Mouse (Mus musculus): ENCODE results near the gene Tma7. TPM values are rescaled to one million over a fixed set of nuclear protein-coding genes. Genes with fewer than 3 reads are reported as not detected.
A peak's percentile ranks its signal among the peaks of the same experiment; 100 is the strongest.

Gene Tma7
- polyA plus RNA-seq, 1 experiment from 2014 or later = 805 TPM

GRCm38 (mm10) chr9:109057543-109057942, 24.8 kb downstream of the Tma7 start:
- peaks cover 74% of the 10 kb centered on the region for H3K36me3 ChIP-seq
- no peaks in the 10 kb centered on the region for H3K27me3 ChIP-seq (ENCODE audit: low read depth, poor library complexity, severe bottlenecking)
- 95% methylated on average over 5 of the region's 5 CpGs for WGBS
- no peak for DNase-seq (ENCODE audit: low spot score)
- H3K27ac ChIP-seq = no peak overlapping the region
- peaks cover 34% of the 10 kb centered on the region for H3K4me1 ChIP-seq
- H3K4me3 ChIP-seq = no peak overlapping the region
- H3K9me3 ChIP-seq (replicated peaks) = no peaks in the 10 kb centered on the region

DNA sequence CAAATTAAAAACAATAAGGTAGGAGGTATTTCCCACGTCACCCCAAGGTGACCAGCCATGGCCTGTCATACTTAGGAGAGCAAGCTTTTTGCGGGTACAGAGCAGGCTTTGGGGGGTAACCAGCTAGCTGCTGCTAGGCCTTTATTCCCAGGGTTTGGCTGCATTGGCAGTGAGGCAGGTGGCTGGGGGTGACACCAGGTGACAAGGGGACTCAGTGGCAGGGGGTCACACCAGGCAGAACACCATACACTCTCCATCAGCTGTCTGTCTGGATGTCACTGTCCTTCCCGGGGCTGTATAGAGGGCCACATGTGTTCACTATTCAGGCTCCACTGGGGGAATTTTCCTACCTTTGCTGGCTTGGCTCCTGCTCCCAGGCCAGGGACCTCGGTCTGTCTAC, 25.5 kb downstream of the Tma7 start:
- Histone ChIP-seq H3K4me3 (no peak overlapping the region), H3K4me1 (peaks cover 34% of the 10 kb centered on the region), H3K9me3 (replicated peaks) (no peaks in the 10 kb centered on the region), H3K27ac (no peak overlapping the region), H3K36me3 (peaks cover 72% of the 10 kb centered on the region), H3K27me3 (ENCODE audit: low read depth, poor library complexity, severe bottlenecking) (no peaks in the 10 kb centered on the region)
- 92% methylated on average over 4 of the region's 4 CpGs for WGBS
- DNase-seq (ENCODE audit: low spot score) = no peak

- H3K36me3 ChIP-seq = peaks cover 75% of the 10 kb centered on the region
- WGBS = 93% methylated on average over 17 of the region's 17 CpGs
- no peaks in the 10 kb centered on the region for H3K9me3 ChIP-seq (replicated peaks)
- no peak overlapping the region for H3K4me3 ChIP-seq
- no peak overlapping the region for H3K27ac ChIP-seq
- no peak for DNase-seq (ENCODE audit: low spot score)
- peaks cover 34% of the 10 kb centered on the region for H3K4me1 ChIP-seq
- no peaks in the 10 kb centered on the region for H3K27me3 ChIP-seq (ENCODE audit: low read depth, poor library complexity, severe bottlenecking)
These were observed 26.2 kb downstream of the Tma7 start for GRCm38 (mm10) chr9:109056081-109056690.

- Histone ChIP-seq H3K4me1 (peaks cover 34% of the 10 kb centered on the region), H3K27me3 (ENCODE audit: low read depth, poor library complexity, severe bottlenecking) (no peaks in the 10 kb centered on the region), H3K4me3 (0 out of 2 replicates have a peak overlapping the region, but pooled peaks have one; percentile 21), H3K36me3 (peaks cover 67% of the 10 kb centered on the region), H3K27ac (peak overlapping the region; percentile 72), H3K9me3 (replicated peaks) (no peaks in the 10 kb centered on the region)
- no peak for DNase-seq (ENCODE audit: low spot score)
- WGBS = 89% methylated on average over 12 of the region's 12 CpGs
These were observed 26.9 kb downstream of the Tma7 start for GRCm38 (mm10) chr9:109055271-109056030.

DNA sequence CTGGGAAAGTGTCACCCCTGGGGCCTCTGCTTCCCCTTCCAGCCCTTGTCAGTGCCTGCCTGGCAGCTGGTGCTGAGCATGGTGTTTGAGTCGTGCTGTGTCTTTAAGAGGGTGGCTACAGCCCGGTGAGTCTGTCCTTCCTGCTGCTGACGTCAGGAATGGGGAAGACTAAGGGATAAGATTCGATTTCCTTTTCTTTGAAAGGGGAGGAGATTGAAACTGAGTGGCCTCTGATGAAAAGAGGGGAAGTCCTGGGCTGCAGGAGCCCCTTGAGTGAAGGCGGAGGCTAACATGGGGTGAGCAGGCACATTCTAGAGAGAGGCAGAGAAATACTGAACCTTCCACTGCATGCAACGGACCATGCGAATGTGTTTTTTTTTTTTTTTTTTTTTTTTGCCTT, 27.7 kb downstream of the Tma7 start:
- Histone ChIP-seq H3K27me3 (ENCODE audit: low read depth, poor library complexity, severe bottlenecking) (no peaks in the 10 kb centered on the region), H3K27ac (peak overlapping the region; percentile 72), H3K4me1 (peaks cover 29% of the 10 kb centered on the region), H3K36me3 (peaks cover 66% of the 10 kb centered on the region), H3K9me3 (replicated peaks) (no peaks in the 10 kb centered on the region), H3K4me3 (0 out of 2 replicates have a peak overlapping the region, but pooled peaks have one; percentile 21)
- no peak for DNase-seq (ENCODE audit: low spot score)
- 5% methylated on average over 7 of the region's 7 CpGs for WGBS

GRCm38 (mm10) chr9:109053851-109054250, 28.5 kb downstream of the Tma7 start:
- WGBS = 84% methylated on average over 6 of the region's 6 CpGs
- Histone ChIP-seq H3K4me1 (peaks cover 20% of the 10 kb centered on the region), H3K9me3 (replicated peaks) (no peaks in the 10 kb centered on the region), H3K4me3 (no peak overlapping the region), H3K27me3 (ENCODE audit: low read depth, poor library complexity, severe bottlenecking) (no peaks in the 10 kb centered on the region), H3K36me3 (peaks cover 64% of the 10 kb centered on the region), H3K27ac (no peak overlapping the region)
- no peak for DNase-seq (ENCODE audit: low spot score)

DNA sequence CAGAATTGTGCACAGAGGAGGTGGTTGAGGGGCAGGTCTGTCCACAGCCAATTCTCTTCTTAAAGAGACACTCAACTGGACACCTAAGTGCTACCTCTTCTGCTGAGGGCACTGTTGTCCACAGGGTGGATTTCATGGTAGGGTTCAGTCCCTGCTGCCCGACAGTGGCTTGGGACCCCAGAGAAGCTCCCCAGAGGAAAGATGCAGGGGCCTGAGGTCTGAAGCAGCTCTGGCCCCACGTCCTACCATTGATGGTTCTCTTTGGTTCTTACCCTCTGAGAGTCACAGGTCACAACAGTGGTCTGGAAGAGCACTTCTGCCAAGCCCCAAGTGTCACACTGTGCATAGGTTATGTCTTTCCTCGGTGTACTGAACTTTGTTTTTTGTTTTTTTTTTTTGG, 29.0 kb downstream of the Tma7 start:
- no peak overlapping the region for H3K4me3 ChIP-seq
- peaks cover 63% of the 10 kb centered on the region for H3K36me3 ChIP-seq
- no peak for DNase-seq (ENCODE audit: low spot score)
- peaks cover 16% of the 10 kb centered on the region for H3K4me1 ChIP-seq
- H3K27me3 ChIP-seq (ENCODE audit: low read depth, poor library complexity, severe bottlenecking) = no peaks in the 10 kb centered on the region
- H3K9me3 ChIP-seq (replicated peaks) = no peaks in the 10 kb centered on the region
- 88% methylated on average over 3 of the region's 3 CpGs for WGBS
- 0 out of 2 replicates have a peak overlapping the region, but pooled peaks have one; percentile 3 for H3K27ac ChIP-seq

DNA sequence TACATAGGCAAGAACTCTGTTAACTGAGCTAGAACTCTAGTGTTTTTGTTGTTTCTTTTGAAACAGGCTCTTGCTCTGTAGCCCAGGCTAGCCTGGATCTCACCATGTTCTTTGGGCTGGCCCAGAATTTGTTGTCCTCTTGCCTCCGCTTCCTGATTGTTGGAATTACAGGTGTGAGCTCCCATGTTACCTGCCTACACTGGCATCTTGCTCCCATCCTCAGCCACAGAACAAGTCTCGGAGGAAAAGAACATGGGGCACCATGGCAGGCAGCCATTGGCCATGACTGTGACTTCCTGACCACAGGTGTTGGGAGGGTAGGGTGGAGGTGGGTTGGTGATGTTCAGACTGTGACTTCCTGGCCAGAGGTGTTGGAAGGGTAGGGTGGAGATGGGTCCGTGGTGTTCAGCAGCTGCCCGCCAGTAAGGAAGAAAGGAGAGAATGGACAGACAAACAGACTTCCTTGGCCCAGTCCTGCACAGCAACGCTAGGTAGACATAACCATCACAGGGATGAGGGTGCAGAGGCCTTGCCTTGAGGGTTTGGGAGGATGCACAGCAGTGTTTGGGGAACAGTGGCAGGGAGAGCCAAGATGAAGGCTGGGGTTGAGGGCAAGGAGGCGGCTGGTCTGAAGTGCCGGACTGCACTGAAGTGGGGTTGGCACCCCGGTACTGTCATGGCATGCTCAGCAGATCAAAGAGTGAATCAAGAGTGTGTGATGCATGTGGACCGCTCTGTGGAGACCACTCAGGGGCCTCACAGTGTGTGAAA, 29.7 kb downstream of the Tma7 start:
- peaks cover 60% of the 10 kb centered on the region for H3K36me3 ChIP-seq
- 0 out of 2 replicates have a peak overlapping the region, but pooled peaks have one; percentile 3 for H3K27ac ChIP-seq
- no peaks in the 10 kb centered on the region for H3K9me3 ChIP-seq (replicated peaks)
- no peak for DNase-seq (ENCODE audit: low spot score)
- no peak overlapping the region for H3K4me3 ChIP-seq
- no peaks in the 10 kb centered on the region for H3K27me3 ChIP-seq (ENCODE audit: low read depth, poor library complexity, severe bottlenecking)
- WGBS = 92% methylated on average over 9 of the region's 9 CpGs
- H3K4me1 ChIP-seq = peaks cover 16% of the 10 kb centered on the region

- no peaks in the 10 kb centered on the region for H3K9me3 ChIP-seq (replicated peaks)
- no peaks in the 10 kb centered on the region for H3K27me3 ChIP-seq (ENCODE audit: low read depth, poor library complexity, severe bottlenecking)
- no peak overlapping the region for H3K27ac ChIP-seq
- peaks cover 52% of the 10 kb centered on the region for H3K36me3 ChIP-seq
- peaks cover 16% of the 10 kb centered on the region for H3K4me1 ChIP-seq
- H3K4me3 ChIP-seq = no peak overlapping the region
- 91% methylated on average over 10 of the region's 10 CpGs for WGBS
- DNase-seq (ENCODE audit: low spot score) = no peak
These were observed 30.5 kb downstream of the Tma7 start for GRCm38 (mm10) chr9:109051651-109052489.

DNA sequence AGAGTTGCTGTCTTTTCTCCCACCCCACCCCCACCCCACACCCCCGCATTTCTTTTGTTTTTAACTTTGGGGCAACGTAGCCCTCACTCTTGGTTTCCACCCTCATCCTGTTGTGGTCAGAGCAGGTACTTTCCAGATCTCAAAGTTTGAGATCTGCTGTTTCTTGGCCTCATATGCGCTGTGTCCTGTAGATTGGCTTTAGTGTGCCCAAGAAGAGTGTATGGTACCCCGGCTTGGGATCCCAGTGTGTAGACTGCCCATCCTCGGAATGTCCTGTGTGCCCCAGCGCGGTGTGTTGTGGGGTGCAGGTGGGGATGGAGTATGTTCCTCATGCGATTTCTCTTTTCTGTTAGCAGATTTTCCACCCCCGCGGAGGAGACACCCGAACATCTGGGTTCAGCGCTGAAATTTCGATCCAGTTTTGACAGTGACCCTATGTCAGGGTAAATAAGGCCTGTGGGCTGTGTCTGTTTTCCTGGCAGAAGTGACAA, 31.3 kb downstream of the Tma7 start:
- Histone ChIP-seq H3K27me3 (ENCODE audit: low read depth, poor library complexity, severe bottlenecking) (no peaks in the 10 kb centered on the region), H3K27ac (no peak overlapping the region), H3K36me3 (peaks cover 43% of the 10 kb centered on the region), H3K4me3 (no peak overlapping the region), H3K4me1 (peaks cover 16% of the 10 kb centered on the region), H3K9me3 (replicated peaks) (no peaks in the 10 kb centered on the region)
- no peak for DNase-seq (ENCODE audit: low spot score)
- 92% methylated on average over 13 of the region's 13 CpGs for WGBS

DNA sequence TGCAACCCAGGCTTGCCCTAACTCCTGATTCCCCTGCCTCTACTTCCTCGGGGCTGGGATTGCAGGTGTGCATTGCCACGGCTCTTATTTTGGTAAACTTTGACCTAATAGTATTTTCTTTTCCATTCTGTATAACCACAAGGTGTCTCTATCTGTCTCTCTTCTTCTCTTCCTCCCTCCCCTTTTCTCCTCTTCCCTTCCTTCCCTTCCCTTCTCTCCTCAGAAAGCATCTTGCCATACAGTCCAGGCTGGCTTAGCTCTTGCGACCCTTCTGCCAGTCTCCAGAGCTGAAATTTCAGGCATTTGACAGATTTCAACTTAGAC, 31.8 kb downstream of the Tma7 start:
- Histone ChIP-seq H3K9me3 (replicated peaks) (no peaks in the 10 kb centered on the region), H3K4me3 (no peak overlapping the region), H3K36me3 (peaks cover 39% of the 10 kb centered on the region), H3K4me1 (peaks cover 16% of the 10 kb centered on the region), H3K27me3 (ENCODE audit: low read depth, poor library complexity, severe bottlenecking) (no peaks in the 10 kb centered on the region), H3K27ac (no peak overlapping the region)
- no peak for DNase-seq (ENCODE audit: low spot score)
- 80% methylated on average over 3 of the region's 3 CpGs for WGBS

- Histone ChIP-seq H3K27ac (no peak overlapping the region), H3K4me3 (no peak overlapping the region), H3K9me3 (replicated peaks) (no peaks in the 10 kb centered on the region), H3K36me3 (peaks cover 38% of the 10 kb centered on the region), H3K4me1 (peaks cover 13% of the 10 kb centered on the region), H3K27me3 (ENCODE audit: low read depth, poor library complexity, severe bottlenecking) (no peaks in the 10 kb centered on the region)
- WGBS = 84% methylated on average over 9 of the region's 9 CpGs
- DNase-seq (ENCODE audit: low spot score) = no peak
These were observed 32.3 kb downstream of the Tma7 start for GRCm38 (mm10) chr9:109049996-109050673.

Measured in limb, embryonic 10.5 days (tissue).